Mouse (Mus musculus) frontal cortex, postnatal 25 days (tissue): ENCODE results near the gene Fbxo31.

Source experiments
- DNase-seq, 2 experiments: peaks; one replicate each; pipeline ENCODE4 v3.0.0; 2022; ENCODE audit warnings: low spot score in 2 of 2

Gene Fbxo31

GRCm38 (mm10) chr8:121589205-121589726, 10.7 kb upstream of the Fbxo31 start:
- DNase-seq, result no peak

GRCm38 (mm10) chr8:121588750-121589149, 10.1 kb upstream of the Fbxo31 start:
- no peak for DNase-seq

- DNase-seq, result peak; percentile 99
These were observed 6.7 kb upstream of the Fbxo31 start for GRCm38 (mm10) chr8:121585159-121585825.

GRCm38 (mm10) chr8:121584730-121585129, 6.1 kb upstream of the Fbxo31 start:
- no peak for DNase-seq

- DNase-seq, result no peak
These were observed 5.0 kb upstream of the Fbxo31 start for GRCm38 (mm10) chr8:121583653-121584052.

- no peak for DNase-seq
These were observed 1.9 kb upstream of the Fbxo31 start for GRCm38 (mm10) chr8:121580465-121580864.

GRCm38 (mm10) chr8:121577751-121578675, 593 bp downstream of the Fbxo31 start:
- no peak for DNase-seq

- no peak for DNase-seq
These were observed 2.9 kb downstream of the Fbxo31 start for GRCm38 (mm10) chr8:121575661-121576060.

- no peak for DNase-seq
These were observed 5.3 kb downstream of the Fbxo31 start for GRCm38 (mm10) chr8:121573275-121573674.

GRCm38 (mm10) chr8:121572121-121572520, 6.5 kb downstream of the Fbxo31 start:
- DNase-seq, result no peak

GRCm38 (mm10) chr8:121570801-121571200, 7.8 kb downstream of the Fbxo31 start:
- no peak for DNase-seq

- no peak for DNase-seq
These were observed 8.3 kb downstream of the Fbxo31 start for GRCm38 (mm10) chr8:121570335-121570734.

GRCm38 (mm10) chr8:121568321-121568720, 10.3 kb downstream of the Fbxo31 start:
- no peak for DNase-seq

GRCm38 (mm10) chr8:121563701-121564100, 14.9 kb downstream of the Fbxo31 start:
- DNase-seq, result no peak

- DNase-seq, result no peak
These were observed 15.7 kb downstream of the Fbxo31 start for GRCm38 (mm10) chr8:121562941-121563351.

GRCm38 (mm10) chr8:121561636-121562345, 16.8 kb downstream of the Fbxo31 start:
- DNase-seq, result no peak

- DNase-seq, result no peak
These were observed 18.0 kb downstream of the Fbxo31 start for GRCm38 (mm10) chr8:121560432-121561100.

GRCm38 (mm10) chr8:121559801-121560200, 18.8 kb downstream of the Fbxo31 start:
- no peak for DNase-seq

- DNase-seq, result no peak
These were observed 20.1 kb downstream of the Fbxo31 start for GRCm38 (mm10) chr8:121558538-121558937.

GRCm38 (mm10) chr8:121557746-121558145, 20.9 kb downstream of the Fbxo31 start:
- DNase-seq, result no peak

GRCm38 (mm10) chr8:121553831-121554475, 24.7 kb downstream of the Fbxo31 start:
- DNase-seq, result no peak
